Mouse (Mus musculus) neural tube, embryonic 14.5 days (tissue): ENCODE measurements around the gene Mboat2. TPM values are rescaled to one million over a fixed set of nuclear protein-coding genes. Genes with fewer than 3 reads are reported as not detected.

Source experiments
- ATAC-seq: fragments of 200-750 bp; cut with Nextera tagmentation; 2 replicates; pipeline ENCODE4 v1.8.0; 2017; ENCODE audit warnings: low read depth, mild to moderate bottlenecking, moderate TSS enrichment, moderate library complexity
- H3K27ac ChIP-seq: fragments of 300-500 bp; sonication (generic); 2 replicates; pipeline ENCODE4 v1.5.1; 2014; ENCODE audit warnings: low read depth, mild to moderate bottlenecking, control low read depth, low read length, moderate library complexity, mixed read lengths
- H3K27me3 ChIP-seq: fragments of 300-500 bp; sonication (generic); 2 replicates; pipeline ENCODE4 v1.6.1; 2014; ENCODE audit warnings: low read length; ENCODE audit not compliant: control insufficient read depth, insufficient read depth
- H3K36me3 ChIP-seq: fragments of 300-500 bp; sonication (generic); 2 replicates; pipeline ENCODE4 v1.6.1; 2014; ENCODE audit warnings: low read length, mixed read lengths; ENCODE audit not compliant: control insufficient read depth, insufficient read depth
- H3K4me1 ChIP-seq: fragments of 300-500 bp; sonication (generic); 2 replicates; pipeline ENCODE4 v1.6.1; 2014; ENCODE audit warnings: low read length; ENCODE audit not compliant: control insufficient read depth, insufficient read depth
- H3K4me2 ChIP-seq: fragments of 300-500 bp; sonication (generic); 2 replicates; pipeline ENCODE4 v1.6.1; 2014; ENCODE audit warnings: mild to moderate bottlenecking, low read depth, low read length, control low read depth
- H3K4me3 ChIP-seq: fragments of 300-500 bp; sonication (generic); 2 replicates; pipeline ENCODE4 v1.5.1; 2014; ENCODE audit warnings: low read depth, low read length, control low read depth, mixed read lengths
- H3K9ac ChIP-seq: fragments of 300-500 bp; sonication (generic); replicated peaks from 2 replicates; pipeline ENCODE4 v1.6.1; 2014; ENCODE audit warnings: low read depth, mild to moderate bottlenecking, control low read depth, low read length, mixed read lengths
- H3K9me3 ChIP-seq: fragments of 300-500 bp; sonication (generic); 2 replicates; pipeline ENCODE4 v1.6.1; 2016; ENCODE audit warnings: low read length; ENCODE audit not compliant: control insufficient read depth
- WGBS: fragments of 180-500 bp; shearing (Covaris S2); extraction: QIAGEN DNeasy Blood & Tissue Kit; methylation state at CpG from one replicate; pipeline ENCODE4 v1.1.7; 2014; 5-methylcytosine and 5-hydroxymethylcytosine counted together
- polyA plus RNA-seq: library from polyadenylated mRNA; unstranded; fragments of >200 nt; fragmentation: Nextera tagmentation; extraction: Ambion mirVana; gene quantifications from 2 replicates; pipeline ENCODE4 v1.2.1, GENCODE M21; 2014

The Mboat2 gene
- polyA plus RNA-seq, 1 experiment from 2014 or later: 80.5 TPM

DNA sequence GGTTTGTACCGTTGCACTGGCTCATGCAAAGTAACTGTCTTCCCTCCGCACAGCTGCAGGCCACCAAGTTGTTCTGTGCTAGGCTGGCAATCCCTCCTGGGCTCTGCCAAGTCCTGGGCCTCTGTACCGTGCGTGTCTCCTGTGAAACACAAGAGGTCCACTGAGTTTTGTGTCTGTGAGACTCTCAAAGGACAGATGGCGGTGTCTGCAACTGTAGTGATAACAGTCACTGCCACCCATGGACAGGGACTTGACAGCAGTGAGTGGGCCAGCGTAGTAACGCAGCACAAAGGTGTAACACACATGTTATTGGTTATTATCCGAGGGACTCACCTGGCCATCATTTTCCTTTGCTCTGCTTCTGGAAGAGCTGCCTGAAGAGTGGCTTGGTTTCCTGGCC lies 108.7 kb downstream of the Mboat2 start:
- Histone ChIP-seq H3K27ac (no peak overlapping the region), H3K9me3 (no peaks in the 10 kb centered on the region), H3K36me3 (peaks cover 12% of the 10 kb centered on the region; the same call in 1 of the 2 replicates), H3K4me1 (no peaks in the 10 kb centered on the region), H3K4me3 (no peak overlapping the region), H3K4me2 (no peak overlapping the region), H3K27me3 (no peaks in the 10 kb centered on the region), H3K9ac (no peak overlapping the region)
- 94% methylated on average over 8 of the region's 8 CpGs for WGBS
- no peak for ATAC-seq

DNA sequence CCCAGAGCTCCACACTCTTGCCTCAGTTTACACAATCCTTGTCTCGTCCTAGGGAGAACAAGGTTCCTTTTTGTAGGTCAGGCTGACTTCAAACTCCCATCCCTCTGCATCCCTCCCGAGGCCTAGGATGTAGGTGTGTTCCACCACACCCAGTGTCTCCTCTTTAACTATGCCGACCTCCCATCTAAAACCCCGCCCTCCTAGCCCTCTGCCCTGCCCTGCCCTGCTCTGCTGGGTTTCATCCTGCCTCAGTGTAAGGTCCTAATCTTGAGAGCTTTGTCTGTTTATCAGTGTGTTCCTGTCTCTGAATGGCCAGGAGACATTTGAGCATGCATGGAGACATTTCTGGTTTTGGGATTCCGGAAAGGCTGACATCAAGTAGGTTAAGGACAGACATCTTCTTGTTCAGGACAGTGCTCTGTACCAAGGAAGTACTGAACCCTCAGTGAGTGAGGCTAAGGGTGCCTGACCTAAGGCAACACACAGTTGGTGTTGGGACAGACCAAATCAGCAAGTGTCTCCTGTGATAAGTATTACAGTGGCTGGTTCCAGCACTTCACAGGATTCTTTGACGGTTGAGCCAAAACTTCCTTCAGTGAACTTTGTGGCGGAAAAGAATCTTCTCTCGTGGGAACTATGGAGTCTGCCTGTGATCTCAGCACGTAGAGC lies 112.1 kb downstream of the Mboat2 start:
- H3K4me2 ChIP-seq: no peak overlapping the region
- H3K36me3 ChIP-seq: peaks cover 15% of the 10 kb centered on the region
- H3K9ac ChIP-seq: no peak overlapping the region
- ATAC-seq: no peak
- H3K27ac ChIP-seq: no peak overlapping the region
- H3K4me1 ChIP-seq: no peaks in the 10 kb centered on the region
- H3K27me3 ChIP-seq: no peaks in the 10 kb centered on the region
- no peak overlapping the region for H3K4me3 ChIP-seq
- no peaks in the 10 kb centered on the region for H3K9me3 ChIP-seq
- 89% methylated on average over 9 of the region's 9 CpGs for WGBS

DNA sequence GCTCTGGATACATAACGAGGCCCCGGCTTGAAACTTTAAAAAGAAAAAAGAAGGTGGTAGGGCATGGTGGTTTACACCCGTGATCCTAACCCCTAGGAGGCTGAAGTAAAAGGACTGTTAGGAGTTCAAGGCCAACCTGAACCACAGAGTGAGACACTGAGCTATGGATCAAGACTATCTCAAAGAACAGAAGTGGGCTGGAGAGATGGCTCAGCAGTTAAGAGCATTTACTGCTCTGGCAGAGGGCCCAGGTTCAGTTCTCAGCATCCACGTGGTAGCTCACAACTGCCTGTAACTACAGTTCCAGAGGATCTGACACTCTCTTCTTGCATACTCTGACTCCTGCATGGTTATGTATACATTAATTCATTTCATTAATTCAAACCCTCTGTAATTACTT lies 112.7 kb downstream of the Mboat2 start:
- H3K9ac ChIP-seq: no peak overlapping the region
- no peaks in the 10 kb centered on the region for H3K4me1 ChIP-seq
- H3K4me2 ChIP-seq: no peak overlapping the region
- no peaks in the 10 kb centered on the region for H3K9me3 ChIP-seq
- no peak overlapping the region for H3K27ac ChIP-seq
- H3K36me3 ChIP-seq: peaks cover 15% of the 10 kb centered on the region
- WGBS: 87% methylated on average over 4 of the region's 4 CpGs
- no peaks in the 10 kb centered on the region for H3K27me3 ChIP-seq
- H3K4me3 ChIP-seq: no peak overlapping the region
- ATAC-seq: no peak

- Histone ChIP-seq H3K4me2 (no peak overlapping the region), H3K4me3 (no peak overlapping the region), H3K27me3 (no peaks in the 10 kb centered on the region), H3K9me3 (no peaks in the 10 kb centered on the region), H3K27ac (no peak overlapping the region), H3K4me1 (no peaks in the 10 kb centered on the region), H3K9ac (no peak overlapping the region), H3K36me3 (peaks cover 15% of the 10 kb centered on the region)
- no peak for ATAC-seq
- 96% methylated on average over 7 of the region's 7 CpGs for WGBS
Observed at GRCm38 (mm10) chr12:24944597-24944996, 113.9 kb downstream of the Mboat2 start.

GRCm38 (mm10) chr12:24947065-24947464 lies 116.4 kb downstream of the Mboat2 start:
- Histone ChIP-seq H3K36me3 (peaks cover 6% of the 10 kb centered on the region; the same call in 1 of the 2 replicates), H3K4me2 (no peak overlapping the region), H3K27ac (no peak overlapping the region), H3K9me3 (no peaks in the 10 kb centered on the region), H3K9ac (no peak overlapping the region), H3K4me1 (no peaks in the 10 kb centered on the region), H3K27me3 (no peaks in the 10 kb centered on the region), H3K4me3 (no peak overlapping the region)
- no peak for ATAC-seq
- WGBS: 93% methylated on average over 14 of the region's 14 CpGs

DNA sequence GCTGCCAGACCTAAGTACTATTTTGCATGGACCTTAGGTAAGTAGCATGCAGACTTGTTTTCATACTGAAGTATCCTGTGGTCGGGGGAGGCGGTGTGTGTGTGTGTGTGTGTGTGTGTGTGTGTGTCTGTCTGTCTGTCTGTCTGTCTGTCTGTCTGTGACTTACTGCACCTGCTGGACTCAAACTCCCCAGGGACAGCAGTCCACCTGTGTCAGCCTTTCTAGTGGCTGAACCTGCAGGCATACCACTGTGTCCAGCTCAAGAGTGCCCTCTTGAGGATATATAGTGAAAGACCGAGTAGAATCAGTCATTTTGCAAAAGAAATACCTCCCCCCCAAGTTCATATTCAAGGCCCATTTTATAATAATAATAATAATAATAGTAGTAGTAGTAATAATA lies 117.7 kb downstream of the Mboat2 start:
- H3K27ac ChIP-seq: no peak overlapping the region
- peaks cover 6% of the 10 kb centered on the region; the same call in 1 of the 2 replicates for H3K36me3 ChIP-seq
- WGBS: 64% methylated on average over 3 of the region's 3 CpGs
- H3K4me1 ChIP-seq: no peaks in the 10 kb centered on the region
- H3K4me2 ChIP-seq: no peak overlapping the region
- H3K4me3 ChIP-seq: no peak overlapping the region
- H3K9ac ChIP-seq: no peak overlapping the region
- no peaks in the 10 kb centered on the region for H3K9me3 ChIP-seq
- ATAC-seq: no peak
- no peaks in the 10 kb centered on the region for H3K27me3 ChIP-seq

DNA sequence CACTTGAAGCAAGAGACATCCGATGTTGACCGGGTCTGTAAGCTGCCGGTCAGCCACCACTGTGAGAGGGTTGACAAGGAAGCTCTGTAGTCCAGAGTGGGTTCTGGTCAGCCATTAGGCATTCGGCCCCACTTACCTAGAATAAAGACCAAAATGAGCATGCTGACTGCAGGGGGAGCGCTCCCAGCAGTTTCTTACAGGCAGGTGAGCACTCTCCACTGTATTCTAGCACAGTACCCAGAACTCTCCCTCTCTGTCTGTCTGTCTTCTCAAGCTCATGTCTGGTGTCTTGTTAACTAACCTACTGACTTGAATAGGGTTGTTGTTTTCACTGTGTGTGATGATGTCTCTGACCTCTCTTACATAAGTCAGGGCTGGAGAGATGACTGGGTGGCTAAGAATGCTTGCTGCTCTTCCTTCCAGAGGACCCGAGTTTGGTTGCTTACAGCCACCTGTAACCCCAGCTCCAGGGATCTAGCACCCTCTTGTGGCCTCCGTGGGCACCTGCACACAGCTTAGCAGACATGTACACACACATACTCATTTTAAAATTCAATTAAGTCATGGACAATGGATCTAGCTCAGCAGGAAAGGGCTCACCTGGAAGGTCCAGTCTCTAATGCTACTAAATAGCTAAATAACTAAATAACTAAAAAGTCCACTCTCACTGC lies 119.8 kb downstream of the Mboat2 start:
- H3K4me2 ChIP-seq: no peak overlapping the region
- H3K4me1 ChIP-seq: no peaks in the 10 kb centered on the region
- WGBS: 91% methylated on average over 7 of the region's 7 CpGs
- H3K4me3 ChIP-seq: no peak overlapping the region
- H3K9me3 ChIP-seq: no peaks in the 10 kb centered on the region
- H3K27me3 ChIP-seq: no peaks in the 10 kb centered on the region
- H3K9ac ChIP-seq: no peak overlapping the region
- ATAC-seq: no peak
- H3K36me3 ChIP-seq: peaks cover 17% of the 10 kb centered on the region; the same call in 1 of the 2 replicates
- H3K27ac ChIP-seq: no peak overlapping the region

DNA sequence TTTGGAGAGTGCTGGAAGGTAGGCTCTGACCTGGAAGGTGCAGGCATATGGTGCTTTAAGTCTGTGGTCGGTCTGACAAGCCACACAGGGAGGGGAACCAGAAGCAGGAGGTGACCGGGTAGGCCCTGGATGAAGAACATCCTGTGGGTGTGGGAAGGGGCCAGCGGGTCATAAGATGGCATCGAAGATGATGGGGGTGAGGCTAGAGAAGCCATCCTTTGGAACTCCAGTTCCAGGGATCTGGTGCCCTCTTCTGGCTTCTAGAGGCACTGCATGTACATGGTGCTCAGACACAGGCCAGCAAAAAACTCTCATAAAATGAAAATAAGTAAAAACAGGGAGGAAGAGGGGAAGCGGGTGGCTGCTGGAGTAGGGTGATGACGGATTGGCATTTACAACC lies 121.5 kb downstream of the Mboat2 start:
- no peaks in the 10 kb centered on the region for H3K27me3 ChIP-seq
- no peak overlapping the region for H3K4me3 ChIP-seq
- no peak overlapping the region for H3K27ac ChIP-seq
- 52% methylated on average over 6 of the region's 6 CpGs for WGBS
- peaks cover 17% of the 10 kb centered on the region; the same call in 1 of the 2 replicates for H3K36me3 ChIP-seq
- no peak overlapping the region for H3K9ac ChIP-seq
- no peak overlapping the region for H3K4me2 ChIP-seq
- H3K9me3 ChIP-seq: no peaks in the 10 kb centered on the region
- peak; percentile 15; the same call in 1 of the 2 replicates for ATAC-seq
- no peaks in the 10 kb centered on the region for H3K4me1 ChIP-seq

DNA sequence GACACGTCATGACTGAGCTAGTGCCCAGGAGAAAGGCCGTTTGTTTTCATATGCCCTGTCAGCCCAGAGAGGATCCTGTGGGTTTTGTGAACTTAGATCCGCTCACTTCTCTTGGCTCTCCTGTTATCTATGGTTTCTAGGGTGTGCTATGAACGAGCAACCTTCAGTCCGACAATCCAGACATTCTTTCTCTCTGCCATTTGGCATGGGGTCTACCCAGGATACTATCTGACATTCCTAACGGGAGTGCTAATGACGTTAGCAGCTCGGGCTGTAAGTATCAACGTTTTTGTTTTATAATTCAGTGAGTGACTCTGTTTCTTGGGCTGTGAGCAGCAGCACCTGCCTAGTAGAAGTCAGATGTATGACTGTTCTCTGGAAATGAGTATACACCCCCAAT lies 124.5 kb downstream of the Mboat2 start:
- H3K27ac ChIP-seq: no peak overlapping the region
- no peak overlapping the region for H3K9ac ChIP-seq
- H3K4me3 ChIP-seq: no peak overlapping the region
- no peaks in the 10 kb centered on the region for H3K27me3 ChIP-seq
- H3K9me3 ChIP-seq: no peaks in the 10 kb centered on the region
- peaks cover 24% of the 10 kb centered on the region; the same call in 1 of the 2 replicates for H3K36me3 ChIP-seq
- WGBS: 90% methylated on average over 9 of the region's 9 CpGs
- no peak for ATAC-seq
- H3K4me2 ChIP-seq: no peak overlapping the region
- no peaks in the 10 kb centered on the region for H3K4me1 ChIP-seq
